Mouse (Mus musculus): ENCODE measurements at regions not wholly inside any gene's neighbourhood (a gene's known extent, or its start where the extent isn't known, plus 50 kb on each side); places are given as distances from the start of the nearest gene placed in this dataset.

DNA sequence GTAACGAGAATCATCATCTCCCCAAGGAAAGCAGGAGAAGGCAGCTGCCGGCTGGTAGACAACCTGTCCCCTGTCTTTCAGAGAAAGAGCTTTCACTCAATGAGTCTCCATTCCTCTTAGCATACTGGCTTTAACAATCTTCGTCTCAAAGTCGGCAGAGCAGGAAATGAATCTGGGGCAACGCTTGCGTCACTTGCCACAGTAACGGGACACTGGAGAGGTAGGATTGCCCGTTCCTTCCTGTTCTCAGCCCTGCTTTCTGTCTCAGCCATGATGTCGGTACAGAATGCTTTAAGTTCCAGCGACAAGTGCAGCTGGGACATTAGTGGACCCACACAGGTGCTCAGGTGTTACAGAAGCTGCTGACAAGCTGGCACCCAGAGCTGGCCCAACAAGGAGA is 57.5 kb upstream of the Oxtr start:
- POLR2A ChIA-PET, result no interaction called here

DNA sequence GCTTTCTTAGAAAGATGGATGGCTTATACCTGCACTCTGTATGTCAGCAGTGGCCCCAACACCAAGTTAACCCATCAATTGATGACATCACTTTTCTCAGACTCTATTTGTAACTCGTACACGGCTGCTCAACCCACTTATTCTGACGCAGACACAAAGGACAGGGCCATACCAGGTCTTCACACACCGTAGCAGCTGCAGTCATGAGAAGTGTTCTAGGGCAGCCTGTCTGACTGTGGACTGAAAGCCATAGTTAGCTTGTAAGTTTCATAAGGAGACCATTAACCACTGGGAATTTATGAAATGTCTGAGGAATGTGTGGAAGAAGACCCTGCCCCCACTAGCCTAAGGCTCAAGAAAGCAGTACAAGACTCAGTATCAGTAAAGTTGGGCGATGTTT is 56.3 kb upstream of the Oxtr start:
- DNase-seq (ENCODE audit: low read depth, low spot score), result peak; percentile 30
- ATAC-seq, result peak; percentile 91
- TF ChIP-seq CTCF (IDR thresholded peaks at IDR 0.05), result no peak
- in situ Hi-C loops (cut with MboI; ENCODE audit: low pct_unique_long_range_greater_than_20kb), result no loop called here
- ChIA-PET POLR2A (interaction anchor here (0.6 kb wide), 1 partner anchor 14 kb away, joined by 10 read pairs; no protein-coding TSS in a partner anchor), CTCF (interaction anchor here (1.9 kb wide), 1 partner anchor 9 kb away, joined by 6 read pairs; no protein-coding TSS in a partner anchor)
- no peaks in the 10 kb centered on the region for H3K27me3 ChIP-seq

More for the DNA sequence above, 57.5 kb upstream of the Oxtr start:
- no peaks in the 10 kb centered on the region for H3K27me3 ChIP-seq
- CTCF ChIA-PET, result interaction anchor here (1.9 kb wide), 1 partner anchor 8 kb away, joined by 6 read pairs; no protein-coding TSS in a partner anchor
- TF ChIP-seq CTCF (IDR thresholded peaks at IDR 0.05), result no peak
- in situ Hi-C loops (cut with MboI; ENCODE audit: low pct_unique_long_range_greater_than_20kb), result no loop called here
- no peak for ATAC-seq
- DNase-seq (ENCODE audit: low read depth, low spot score), result no peak

DNA sequence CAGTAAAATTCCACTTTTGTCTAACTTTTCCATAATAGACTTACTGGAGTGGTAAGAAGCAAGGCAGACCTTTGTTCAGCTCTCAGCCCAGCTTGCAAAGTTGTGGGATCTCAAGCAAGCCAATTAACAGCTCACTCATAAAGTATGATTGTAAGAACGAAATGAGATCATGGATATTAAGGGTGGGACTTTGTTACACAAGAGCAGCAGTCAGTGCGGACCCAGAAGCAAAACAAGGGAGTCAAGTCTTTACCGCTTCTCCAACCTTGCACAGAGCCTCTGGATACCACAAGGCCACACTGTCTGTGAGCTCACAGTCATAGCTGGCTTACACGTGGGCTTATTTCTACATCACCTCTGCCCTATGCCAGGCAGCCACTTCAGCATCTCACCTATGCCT is 54.6 kb upstream of the Oxtr start:
- no peak for TF ChIP-seq CTCF (IDR thresholded peaks at IDR 0.05)
- peak; percentile 74 for ATAC-seq
- in situ Hi-C loops (cut with MboI; ENCODE audit: low pct_unique_long_range_greater_than_20kb), result no loop called here
- POLR2A ChIA-PET, result interaction anchor here (0.7 kb wide), 1 partner anchor 80 kb away, joined by 3 read pairs; no protein-coding TSS in a partner anchor
- H3K27me3 ChIP-seq, result no peaks in the 10 kb centered on the region
- CTCF ChIA-PET, result interaction anchor here (0.8 kb wide), 2 partner anchors 35 to 50 kb away, joined by 3 read pairs; no protein-coding TSS in a partner anchor
- DNase-seq (ENCODE audit: low read depth, low spot score), result peak; percentile 58

DNA sequence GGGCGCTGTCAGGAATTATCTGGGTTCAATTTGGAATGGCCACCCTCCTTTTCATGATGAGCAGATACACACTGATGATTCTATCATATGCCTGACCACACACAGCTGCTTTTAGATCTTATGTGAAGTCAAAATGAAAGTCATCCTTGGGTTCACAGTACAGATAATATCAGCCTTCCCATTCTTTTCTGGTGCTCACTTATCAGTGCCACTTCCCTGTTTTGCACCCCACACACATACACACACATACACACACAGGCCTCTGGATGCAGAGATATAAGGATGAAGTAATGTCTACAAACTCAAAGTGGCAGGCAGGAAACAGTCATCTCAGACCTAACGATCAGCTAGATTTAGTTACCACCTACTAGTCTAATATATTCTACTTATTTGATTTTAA is 52.9 kb upstream of the Oxtr start:
- DNase-seq (ENCODE audit: low read depth, low spot score) (no peak), ATAC-seq (no peak)
- no peak for TF ChIP-seq CTCF (IDR thresholded peaks at IDR 0.05)
- no peaks in the 10 kb centered on the region for H3K27me3 ChIP-seq
- ChIA-PET CTCF (interaction anchor here (0.9 to 1.8 kb wide), 3 partner anchors 9 to 16 kb away, joined by 3 to 4 read pairs (median 3); no protein-coding TSS in a partner anchor), POLR2A (interaction anchor here (1.6 kb wide), 1 partner anchor 9 kb away, joined by 8 read pairs; no protein-coding TSS in a partner anchor)
- in situ Hi-C loops (cut with MboI; ENCODE audit: low pct_unique_long_range_greater_than_20kb), result no loop called here

Measured in Patski (cell line).